Mouse (Mus musculus) left cerebral cortex, postnatal 25 days (tissue): ENCODE results near the gene Tnnc2. TPM values are rescaled to one million over a fixed set of nuclear protein-coding genes. Genes with fewer than 3 reads are reported as not detected.

Experiments
- DNase-seq, 2 experiments: peaks; one replicate each; pipeline ENCODE4 v3.0.0; 2022; ENCODE audit warnings: low spot score in 2 of 2, mixed read lengths in 1 of 2
- intact Hi-C: fragments of 180-260 bp; cut with DNase I; formaldehyde crosslinking; loops from one replicate; pipeline ENCODE4 v1.15.1; 2025
- total RNA-seq, 2 experiments: library from RNA; stranded (reverse); gene quantifications; 2 replicates each; pipeline ENCODE4 v1.2.3; 2021

Gene Tnnc2
- total RNA-seq, result not detected

- no peak for DNase-seq
- intact Hi-C loops, result no loop called here
These were observed at the start of gene Tnnc2 for GRCm38 (mm10) chr2:164779481-164780086. Gene Tnnc2 (minus strand): TSS chr2:164779967.

DNA sequence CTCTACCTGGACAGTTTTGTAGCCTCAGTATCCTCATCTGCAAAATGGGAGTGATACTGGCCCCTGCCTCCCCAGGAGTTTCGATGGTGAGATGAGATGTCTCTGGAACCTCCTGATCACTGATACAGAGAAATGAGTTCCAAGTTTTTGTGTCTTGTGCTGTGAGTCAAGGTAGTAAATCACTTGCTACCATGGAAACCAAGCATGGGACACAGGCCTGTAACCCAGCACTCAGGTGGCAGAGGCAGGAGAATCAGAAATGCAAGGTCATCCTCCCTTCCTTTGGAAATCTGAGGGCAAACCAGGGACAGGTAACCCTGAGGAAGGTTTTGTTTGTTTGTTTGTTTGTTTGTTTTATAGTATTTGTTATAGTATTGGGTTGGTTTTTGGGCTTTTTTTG lies 49.3 kb upstream of the Tnnc2 start:
- no peak for DNase-seq
- intact Hi-C loops, result no loop called here

DNA sequence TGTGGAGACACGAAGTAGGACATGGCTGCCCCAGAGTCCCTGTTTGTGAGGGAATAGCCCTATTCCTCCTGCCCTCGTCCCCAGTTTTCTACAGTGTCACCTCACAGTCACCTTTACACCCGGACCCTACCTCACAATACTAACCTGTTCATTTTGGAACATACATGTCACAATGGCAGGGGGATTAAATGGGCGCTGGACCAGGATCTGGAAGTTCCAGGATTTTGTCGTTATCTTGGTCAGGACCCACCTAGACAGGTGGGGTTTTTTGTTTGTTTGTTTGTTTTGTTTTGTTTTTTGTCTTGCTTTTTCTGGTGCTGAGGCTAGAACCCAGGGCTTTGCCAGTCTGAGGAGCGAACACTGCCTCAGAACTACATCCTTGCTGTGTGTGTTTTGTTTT lies 48.7 kb upstream of the Tnnc2 start, which contains the start of gene Spata25:
TSS of gene Spata25 (minus strand) at position 101 of the 400 bp plus-strand sequence.
- intact Hi-C loops, result no loop called here
- DNase-seq, result no peak

- intact Hi-C loops, result no loop called here
- DNase-seq, result no peak
These were observed 47.5 kb upstream of the Tnnc2 start for GRCm38 (mm10) chr2:164827146-164827850.

DNA sequence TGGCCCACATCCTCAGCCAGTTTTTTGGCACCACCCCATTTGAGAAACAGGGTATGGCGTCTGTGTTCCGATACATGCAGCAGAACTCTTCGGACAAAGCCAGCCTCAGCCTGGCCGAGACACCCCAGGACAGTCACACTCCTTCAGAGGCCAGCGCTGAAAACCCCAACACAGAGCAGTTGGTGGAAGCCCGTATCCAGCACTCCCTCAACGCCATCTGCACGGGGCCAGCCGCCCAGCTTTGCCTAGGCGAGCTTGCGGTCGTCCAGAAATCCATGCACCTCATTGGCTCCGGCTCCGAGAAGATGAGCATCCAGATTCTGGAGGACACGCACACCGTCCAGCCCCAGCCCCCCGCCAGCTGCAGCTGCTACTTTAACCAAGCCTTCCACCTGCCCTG lies 45.8 kb upstream of the Tnnc2 start:
- intact Hi-C loops, result no loop called here
- DNase-seq, result no peak

GRCm38 (mm10) chr2:164823969-164824368 lies 44.2 kb upstream of the Tnnc2 start:
- no peak for DNase-seq
- intact Hi-C loops, result loop anchor here (2.0 kb wide), 1 partner anchor 19 kb away; the partner anchor contains the start of genes Acot8 and Zswim3

- intact Hi-C loops, result loop anchor here (2.0 kb wide), 1 partner anchor 18 kb away; the partner anchor contains the start of genes Acot8 and Zswim3
These were observed 43.4 kb upstream of the Tnnc2 start for GRCm38 (mm10) chr2:164823181-164823585.

DNA sequence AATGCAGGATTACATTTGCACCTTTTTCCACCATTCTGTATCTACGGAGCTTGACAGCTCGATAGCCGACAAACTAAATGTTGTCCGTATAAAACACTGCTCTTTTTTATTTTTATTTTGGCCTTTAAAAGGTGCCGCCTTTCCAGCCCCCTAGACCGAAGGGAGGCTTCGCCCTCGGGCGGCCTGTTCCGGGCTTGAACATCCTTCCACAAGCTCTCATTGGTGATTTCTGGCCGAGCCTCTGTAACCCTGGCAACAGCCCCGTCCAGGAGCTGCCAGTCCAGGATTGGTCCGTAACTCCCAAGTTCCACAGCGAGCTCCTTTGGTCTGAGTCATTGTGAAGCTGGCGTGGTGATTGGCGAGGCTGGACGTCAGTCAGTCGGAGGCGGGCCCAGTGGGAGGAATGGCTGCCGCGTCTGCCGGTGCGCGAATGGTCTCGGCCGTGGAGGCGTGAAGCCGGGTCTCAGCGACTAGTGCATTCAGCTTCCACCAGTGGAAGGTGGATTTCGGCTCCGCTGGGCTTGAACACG lies 42.9 kb upstream of the Tnnc2 start, which contains the start of gene Zswim1:
TSS of gene Zswim1 (plus strand) at position 51 of the 530 bp plus-strand sequence.
- peak; percentile 100 for DNase-seq

More at GRCm38 (mm10) chr2:164823181-164823585, 43.4 kb upstream of the Tnnc2 start:
- DNase-seq, result peak in 1 of 2 experiments; percentile 69

DNA sequence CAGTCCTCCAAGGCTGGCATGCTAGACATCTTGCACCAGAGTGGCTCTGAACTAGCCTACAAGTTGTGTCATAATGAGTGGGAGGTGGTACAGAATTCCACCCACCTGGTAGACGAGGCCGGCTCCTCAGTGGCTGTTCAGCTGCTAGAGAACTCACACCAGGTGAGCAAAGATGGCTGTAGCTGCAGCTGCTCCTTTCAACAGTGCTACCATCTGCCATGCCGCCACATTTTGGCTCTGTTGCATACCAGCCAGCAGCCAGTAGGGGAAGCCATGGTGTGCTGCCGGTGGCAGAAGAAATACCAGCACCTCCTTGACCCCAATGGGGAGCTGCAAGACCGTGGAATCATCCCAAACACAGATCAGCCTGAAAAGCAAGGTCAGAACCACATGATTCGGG lies 41.3 kb upstream of the Tnnc2 start:
- peak in 1 of 2 experiments; percentile 27 for DNase-seq
- intact Hi-C loops, result no loop called here

More for the DNA sequence above, 42.9 kb upstream of the Tnnc2 start, which contains the start of gene Zswim1:
- intact Hi-C loops, result loop anchor here (2.0 kb wide), 1 partner anchor 18 kb away; the partner anchor contains the start of genes Acot8 and Zswim3

DNA sequence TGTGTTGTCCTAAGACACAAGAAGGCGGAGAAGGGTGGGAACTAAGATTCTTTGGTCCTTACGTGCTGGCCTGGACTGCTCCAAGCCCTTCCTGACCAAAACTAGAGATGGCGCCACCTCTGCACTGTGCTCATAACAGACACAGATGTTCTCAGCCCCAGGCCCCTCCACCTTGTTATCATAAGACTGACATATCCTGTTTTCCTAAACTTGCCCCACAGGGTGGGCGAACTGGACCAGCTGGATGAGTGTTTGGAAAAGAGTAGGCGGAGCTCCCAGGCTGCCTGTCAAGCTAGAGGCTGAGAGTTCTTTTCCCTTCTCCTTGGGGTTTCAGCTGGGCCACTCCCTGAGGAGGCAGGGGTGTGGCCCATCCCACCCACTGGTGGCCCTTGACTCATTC lies 37.9 kb upstream of the Tnnc2 start:
- intact Hi-C loops, result no loop called here
- DNase-seq, result no peak

DNA sequence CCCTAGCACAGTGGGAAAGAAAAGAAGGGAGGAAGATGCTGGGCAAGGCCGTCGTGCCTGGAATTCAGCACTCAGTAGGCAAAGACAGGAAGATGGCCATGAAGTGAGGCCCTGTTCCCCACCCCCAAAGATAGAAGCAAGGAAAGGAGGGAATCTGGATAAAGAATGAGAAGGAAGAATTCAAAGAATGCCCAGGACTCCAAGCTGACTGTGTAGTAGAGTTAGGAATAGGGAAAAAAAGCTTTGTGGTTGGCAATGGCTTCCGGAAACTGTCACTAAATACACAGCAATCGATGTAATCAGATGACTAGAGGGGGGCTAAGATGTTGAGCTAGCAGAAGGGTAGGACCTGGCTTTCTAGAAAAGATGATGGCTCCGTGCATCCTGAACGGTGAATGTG lies 37.4 kb upstream of the Tnnc2 start:
- intact Hi-C loops, result no loop called here
- DNase-seq, result no peak

DNA sequence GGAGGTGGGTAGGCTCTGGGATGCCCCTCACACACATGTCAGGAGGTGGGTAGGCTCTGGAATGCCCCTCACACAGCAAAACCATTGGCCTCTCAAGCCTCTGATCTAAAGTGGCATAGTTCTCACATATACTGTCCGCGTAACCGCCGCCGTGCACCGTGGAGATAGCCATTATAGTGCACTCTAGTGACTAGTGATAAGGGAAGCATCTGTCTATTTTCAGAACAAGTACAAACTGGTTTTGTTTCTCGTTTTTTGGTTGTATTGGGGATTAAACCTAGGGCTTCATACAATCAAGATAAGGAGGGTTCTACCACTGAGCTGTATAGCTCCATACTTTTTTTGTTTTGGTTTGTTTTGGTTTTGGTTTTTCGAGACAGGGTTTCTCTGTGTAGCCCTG lies 36.1 kb upstream of the Tnnc2 start:
- intact Hi-C loops, result no loop called here
- no peak for DNase-seq

DNA sequence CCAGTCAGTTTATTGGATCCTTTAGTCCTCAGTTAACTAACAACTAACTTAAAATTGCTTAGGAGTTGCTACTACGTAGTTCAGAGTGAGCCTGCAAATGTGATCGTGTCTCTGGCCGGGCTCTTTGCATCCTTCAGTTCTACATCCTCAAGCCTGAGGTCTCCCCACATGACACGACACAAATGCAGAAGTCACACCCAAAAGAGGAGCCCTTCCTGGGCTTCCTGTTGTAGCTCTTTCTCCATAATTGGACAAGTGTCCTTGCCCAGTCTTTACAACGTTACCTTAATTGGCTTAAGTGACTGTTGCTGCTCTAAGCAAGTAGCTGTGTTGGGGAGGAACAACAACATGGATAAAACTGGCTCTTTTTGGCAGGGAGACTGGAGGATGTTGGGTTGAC lies 35.6 kb upstream of the Tnnc2 start:
- intact Hi-C loops, result no loop called here
- no peak for DNase-seq

- intact Hi-C loops, result no loop called here
- no peak for DNase-seq
These were observed 33.8 kb upstream of the Tnnc2 start for GRCm38 (mm10) chr2:164813557-164813956.

- intact Hi-C loops, result no loop called here
These were observed 26.8 kb upstream of the Tnnc2 start for GRCm38 (mm10) chr2:164806614-164807013.

GRCm38 (mm10) chr2:164805332-164805718 lies 25.6 kb upstream of the Tnnc2 start:
- no peak for DNase-seq
- intact Hi-C loops, result loop anchor here (2.0 kb wide), 1 partner anchor 17 kb away; the partner anchor contains the start of gene Zswim1

More at GRCm38 (mm10) chr2:164806614-164807013, 26.8 kb upstream of the Tnnc2 start:
- DNase-seq, result no peak

DNA sequence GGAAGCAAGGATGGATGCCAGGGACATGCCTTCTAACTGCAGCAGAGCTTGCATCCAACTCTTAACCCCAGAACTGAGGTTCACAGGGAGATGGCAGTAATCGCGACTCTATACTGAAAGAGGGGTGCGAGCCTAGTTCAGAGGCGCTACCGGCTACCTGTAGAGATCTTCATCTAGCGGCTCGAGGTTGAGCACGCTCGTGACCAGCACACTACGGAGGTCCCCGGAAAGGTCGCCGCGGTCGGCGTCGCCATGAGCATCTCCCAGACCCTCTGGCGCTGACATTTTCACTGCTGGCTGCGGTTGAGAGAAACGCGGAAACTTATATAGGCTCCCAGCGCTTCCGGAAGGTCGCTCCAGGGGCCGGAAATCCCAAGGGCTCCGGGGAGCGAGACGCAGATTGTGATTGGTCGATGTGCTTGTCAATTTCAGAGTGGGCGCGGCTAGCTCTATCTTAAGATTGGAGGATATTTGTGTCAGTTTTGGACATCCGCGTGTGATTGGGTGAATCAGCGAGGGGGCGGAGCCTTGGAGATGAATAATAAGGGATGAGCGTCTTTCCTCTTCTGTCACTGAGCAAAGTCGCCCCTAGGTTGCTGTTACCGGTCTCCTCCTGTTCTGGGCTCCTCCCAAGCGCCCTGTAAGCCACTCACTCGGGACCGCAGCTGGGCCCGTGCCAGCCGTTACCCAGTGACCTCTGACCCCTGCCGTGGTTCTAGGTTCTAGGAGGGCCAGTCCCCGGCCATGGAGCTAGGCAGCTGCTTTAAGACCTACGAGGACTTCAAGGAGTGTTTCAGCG lies 25.0 kb upstream of the Tnnc2 start, which contains the start of the genes Acot8 and Zswim3:
TSS of gene Acot8 (minus strand) at position 350 of the 799 bp plus-strand sequence.
TSS of gene Zswim3 (plus strand) at position 566 of the 799 bp plus-strand sequence.
- peak; percentile 99 for DNase-seq
- intact Hi-C loops, result loop anchor here (2.0 kb wide), 1 partner anchor 18 kb away; the partner anchor contains the start of gene Zswim1

DNA sequence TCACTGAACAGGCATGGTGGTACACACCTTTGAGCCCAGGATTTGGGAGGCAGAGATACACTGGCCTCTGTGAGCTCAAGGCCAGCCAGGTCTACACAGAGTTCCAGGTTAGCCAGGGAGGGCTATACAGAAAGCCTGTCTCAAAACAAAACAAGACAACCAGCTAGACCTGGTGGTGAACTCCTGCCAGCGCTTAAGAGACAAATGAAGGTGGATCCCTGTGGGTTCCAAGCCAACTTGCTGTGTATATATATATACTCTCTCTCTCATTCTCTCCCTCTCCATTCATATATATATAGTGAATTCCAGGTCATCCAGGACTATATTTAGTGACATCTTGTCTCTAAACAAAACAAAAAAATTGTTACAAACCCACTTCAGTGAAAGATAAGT lies 24.1 kb upstream of the Tnnc2 start:
- no peak for DNase-seq
- intact Hi-C loops, result loop anchor here (2.0 kb wide), 1 partner anchor 19 kb away; the partner anchor contains the start of gene Zswim1

- intact Hi-C loops, result no loop called here
- no peak for DNase-seq
These were observed 23.6 kb upstream of the Tnnc2 start for GRCm38 (mm10) chr2:164803201-164803920.
